8 mouse cellular contexts compared by ENCODE assay signal in genomic region chr9:115309381-115309971, GRCm38 (mm10). TPM values are rescaled to one million over a fixed set of nuclear protein-coding genes. Genes with fewer than 3 reads are reported as not detected.
A peak's percentile ranks its signal among the peaks of the same experiment; 100 is the strongest.
DNase-seq lines count a peak whose midpoint lies in the region; ATAC-seq and TF ChIP-seq lines count a peak whose summit lies in the region.

No protein-coding gene starts in this region.

- no peaks in the 10 kb centered on the region for H3K9me3 ChIP-seq in heart, embryonic 10.5 days
- H3K9me3 ChIP-seq in hindbrain, embryonic 15.5 days = no peaks in the 10 kb centered on the region
- no peaks in the 10 kb centered on the region for H3K9me3 ChIP-seq in megakaryocyte, embryonic 14.5 days

- WGBS in heart, embryonic 10.5 days = under 1% methylated on average over 64 of the region's 65 CpGs
- under 1% methylated on average over 56 of the region's 65 CpGs for WGBS in hindbrain, embryonic 15.5 days

- 0 out of 2 replicates have a peak, but pooled peaks cover 3% of the 10 kb centered on the region for H3K27me3 ChIP-seq in heart, embryonic 10.5 days (ENCODE audit: insufficient read depth, poor library complexity, severe bottlenecking)
- no peaks in the 10 kb centered on the region for H3K27me3 ChIP-seq in C2C12 (ENCODE audit: control insufficient read depth, insufficient read depth, insufficient read length)
- H3K27me3 ChIP-seq in hindbrain, embryonic 15.5 days = no peaks in the 10 kb centered on the region
- H3K27me3 ChIP-seq in megakaryocyte, embryonic 14.5 days (replicated peaks) = no peaks in the 10 kb centered on the region

- peak overlapping the region; percentile 88 for H3K4me3 ChIP-seq in heart, embryonic 10.5 days
- peak overlapping the region; percentile 68 for H3K4me3 ChIP-seq in C2C12 (ENCODE audit: insufficient read depth, poor library complexity, severe bottlenecking)
- peak overlapping the region; percentile 93 for H3K4me3 ChIP-seq in hindbrain, embryonic 15.5 days
- H3K4me3 ChIP-seq in megakaryocyte, embryonic 14.5 days (replicated peaks) = peak overlapping the region; percentile 99

- no peaks in the 10 kb centered on the region for H3K36me3 ChIP-seq in heart, embryonic 10.5 days
- H3K36me3 ChIP-seq in C2C12 (ENCODE audit: control insufficient read depth, insufficient read depth) = no peaks in the 10 kb centered on the region
- no peaks in the 10 kb centered on the region for H3K36me3 ChIP-seq in hindbrain, embryonic 15.5 days
- H3K36me3 ChIP-seq in megakaryocyte, embryonic 14.5 days (replicated peaks; ENCODE audit: low read length) = no peaks in the 10 kb centered on the region

- H3ac ChIP-seq in C2C12 (ENCODE audit: control insufficient read depth, insufficient read length, low read depth) = peak overlapping the region; percentile 68

- H3K4me1 ChIP-seq in heart, embryonic 10.5 days = peaks cover 32% of the 10 kb centered on the region
- H3K4me1 ChIP-seq in hindbrain, embryonic 15.5 days (replicated peaks) = peaks cover 38% of the 10 kb centered on the region
- H3K4me1 ChIP-seq in megakaryocyte, embryonic 14.5 days = peaks cover 59% of the 10 kb centered on the region

- peaks cover 56% of the 10 kb centered on the region for H3K79me2 ChIP-seq in C2C12 (ENCODE audit: control insufficient read depth, insufficient read depth)

- peak overlapping the region; percentile 95 for H3K9ac ChIP-seq in hindbrain, embryonic 15.5 days

- H3K4me2 ChIP-seq in hindbrain, embryonic 15.5 days = peak overlapping the region; percentile 57

- ATAC-seq in hindbrain, embryonic 15.5 days (ENCODE audit: low FRiP score, low read depth) = peak; percentile 4
- ATAC-seq in megakaryocyte-erythroid progenitor cell, adult 5-6 weeks (replicated peaks; ENCODE audit: low FRiP score, low TSS enrichment, poor library complexity, severe bottlenecking) = no peak

- H3K79me3 ChIP-seq in C2C12 (ENCODE audit: low read depth) = peaks cover 51% of the 10 kb centered on the region

- DNase-seq in heart, embryonic 10.5 days (ENCODE audit: low spot score) = no peak
- DNase-seq in heart, adult 11 months = no peak
- peak; percentile 40 for DNase-seq in brain, adult 2 months (ENCODE audit: low read depth, low spot score)
- DNase-seq in cerebellum, adult 9-11 months = no peak

- H3K27ac ChIP-seq in heart, embryonic 10.5 days = peak overlapping the region; percentile 99
- H3K27ac ChIP-seq in hindbrain, embryonic 15.5 days (replicated peaks) = peak overlapping the region; percentile 100

- TF ChIP-seq CTCF in C2C12 (IDR thresholded peaks at IDR 0.05; ENCODE audit: control insufficient read depth, insufficient read depth, insufficient read length) = no peak

TF ChIP-seq in C2C12, 6 proteins besides CTCF, POLR2A, EP300 and RAD21:
- TF ChIP-seq MAX (IDR thresholded peaks at IDR 0.05) (no peak), MYOD1 (IDR thresholded peaks at IDR 0.05; ENCODE audit: control insufficient read depth, insufficient read length, low read depth) (no peak), USF1 (IDR thresholded peaks at IDR 0.05; ENCODE audit: low read depth) (no peak), MYOG (IDR thresholded peaks at IDR 0.05; ENCODE audit: control insufficient read depth, extremely low read depth, insufficient read length) (no peak), FOSL1 (IDR thresholded peaks at IDR 0.05; ENCODE audit: insufficient read depth, low read length, poor library complexity, severe bottlenecking) (no peak)
TF ChIP-seq in C2C12: peak in this region for 0.

RNA-seq across cellular contexts. Expression of gene Stt3b, which starts 0.7 kb away (rescaled TPM):
- polyA plus RNA-seq in heart, embryonic 10.5 days (2016; fragmentation: Nextera tagmentation; extraction: Ambion mirVana) = 101 TPM in 2 replicates
- 50.5 TPM for polyA plus RNA-seq in C2C12 (2012; fragmentation: generic; extraction: Trizol)
- 91.3 and 101 TPM in 2 replicates for polyA plus RNA-seq in hindbrain, embryonic 15.5 days (2015; fragmentation: Nextera tagmentation; extraction: Ambion mirVana)
- 14.7 and 37.2 TPM in 2 replicates for polyA plus RNA-seq in megakaryocyte, embryonic 14.5 days (2012; ENCODE audit: insufficient read depth, low replicate concordance)
- total RNA-seq in megakaryocyte-erythroid progenitor cell, adult 5-6 weeks (2014; fragmentation: Nextera tagmentation) = 97.1 and 101 TPM in 2 replicates
- total RNA-seq in megakaryocyte-erythroid progenitor cell, adult 5-6 weeks (2017) = 94.4 and 108 TPM in 2 replicates
